Mouse (Mus musculus) kidney, postnatal 0 days (tissue): ENCODE results near the gene Tmprss5. TPM values are rescaled to one million over a fixed set of nuclear protein-coding genes. Genes with fewer than 3 reads are reported as not detected.

ENCODE experiments used
- ATAC-seq: fragments of 200-750 bp; cut with Nextera tagmentation; replicated peaks from 2 replicates; pipeline ENCODE4 v1.8.0; 2017; ENCODE audit warnings: low read depth, moderate number of reproducible peaks, moderate TSS enrichment, moderate library complexity; ENCODE audit not compliant: low FRiP score
- DNase-seq: peaks from one replicate; pipeline ENCODE4 v3.0.0-alpha.2; 2016; ENCODE audit warnings: low spot score
- H3K27ac ChIP-seq: fragments of 300-500 bp; sonication (generic); 2 replicates; pipeline ENCODE4 v1.5.1; 2014; ENCODE audit warnings: mild to moderate bottlenecking
- H3K27me3 ChIP-seq: fragments of 300-500 bp; sonication (generic); 2 replicates; pipeline ENCODE4 v1.6.1; 2014; ENCODE audit warnings: low read length, mixed read lengths; ENCODE audit not compliant: insufficient read depth
- H3K36me3 ChIP-seq: fragments of 300-500 bp; sonication (generic); 2 replicates; pipeline ENCODE4 v1.6.1; 2014; ENCODE audit warnings: low read length, mixed read lengths; ENCODE audit not compliant: insufficient read depth
- H3K4me1 ChIP-seq: fragments of 300-500 bp; sonication (generic); replicated peaks from 2 replicates; pipeline ENCODE4 v1.6.1; 2014; ENCODE audit warnings: antibody characterized with exemption, low read length, mixed read lengths; ENCODE audit not compliant: insufficient read depth
- H3K4me2 ChIP-seq: fragments of 300-500 bp; sonication (generic); 2 replicates; pipeline ENCODE4 v1.6.1; 2014; ENCODE audit warnings: mild to moderate bottlenecking, low read length, moderate library complexity, mixed read lengths
- H3K4me3 ChIP-seq: fragments of 300-500 bp; sonication (generic); replicated peaks from 2 replicates; pipeline ENCODE4 v1.5.1; 2014; ENCODE audit warnings: low read depth, low read length
- H3K9ac ChIP-seq: fragments of 300-500 bp; sonication (generic); 2 replicates; pipeline ENCODE4 v1.6.1; 2014; ENCODE audit warnings: low read depth, low read length
- H3K9me3 ChIP-seq: fragments of 300-500 bp; sonication (generic); replicated peaks from 2 replicates; pipeline ENCODE4 v1.6.1; 2016; ENCODE audit warnings: low read length, inconsistent platforms, mixed read lengths
- CTCF ChIP-seq: IDR thresholded peaks from 2 replicates; pipeline ENCODE4 v1.5.1; 2016; ENCODE audit warnings: antibody characterized with exemption, low read depth, mild to moderate bottlenecking, moderate library complexity
- WGBS: fragments of 180-500 bp; shearing (Covaris S2); extraction: QIAGEN DNeasy Blood & Tissue Kit; methylation state at CpG from one replicate; pipeline ENCODE4 v1.1.7; 2014; 5-methylcytosine and 5-hydroxymethylcytosine counted together
- polyA plus RNA-seq: library from polyadenylated mRNA; unstranded; fragments of >200 nt; fragmentation: Nextera tagmentation; extraction: Ambion mirVana; gene quantifications from 2 replicates; pipeline ENCODE4 v1.2.1, GENCODE M21; 2015

The Tmprss5 gene
- polyA plus RNA-seq, 1 experiment from 2014 or later: 0.20 TPM

DNA sequence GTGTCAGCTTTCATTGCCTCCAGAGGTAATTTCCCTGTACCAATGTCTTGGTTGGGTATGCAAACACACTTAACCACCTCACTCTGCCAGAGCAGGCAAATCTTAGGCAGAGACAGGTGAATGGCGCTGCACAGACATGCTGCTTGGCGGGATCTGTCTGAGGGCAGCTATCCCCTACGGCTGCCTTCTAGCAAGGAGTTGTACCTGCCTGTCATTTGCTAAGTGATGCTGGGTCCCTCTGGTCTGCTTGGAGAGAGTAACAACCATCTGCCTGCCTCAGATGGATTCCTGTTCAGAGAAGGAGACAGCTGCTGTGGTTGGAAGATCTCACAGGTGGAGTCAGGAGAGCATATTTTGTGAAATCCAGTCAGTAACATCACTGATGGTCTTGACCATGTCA lies 62.8 kb downstream of the Tmprss5 start:
- ATAC-seq (no peak), DNase-seq (no peak)
- no peaks in the 10 kb centered on the region for H3K27me3 ChIP-seq
- H3K4me2 ChIP-seq: no peak overlapping the region
- H3K9me3 ChIP-seq: no peaks in the 10 kb centered on the region
- H3K9ac ChIP-seq: no peak overlapping the region
- H3K4me3 ChIP-seq: no peak overlapping the region
- 81% methylated on average over 3 of the region's 3 CpGs for WGBS
- H3K27ac ChIP-seq: no peak overlapping the region
- H3K4me1 ChIP-seq: no peaks in the 10 kb centered on the region
- H3K36me3 ChIP-seq: no peaks in the 10 kb centered on the region
- TF ChIP-seq CTCF: no peak

DNA sequence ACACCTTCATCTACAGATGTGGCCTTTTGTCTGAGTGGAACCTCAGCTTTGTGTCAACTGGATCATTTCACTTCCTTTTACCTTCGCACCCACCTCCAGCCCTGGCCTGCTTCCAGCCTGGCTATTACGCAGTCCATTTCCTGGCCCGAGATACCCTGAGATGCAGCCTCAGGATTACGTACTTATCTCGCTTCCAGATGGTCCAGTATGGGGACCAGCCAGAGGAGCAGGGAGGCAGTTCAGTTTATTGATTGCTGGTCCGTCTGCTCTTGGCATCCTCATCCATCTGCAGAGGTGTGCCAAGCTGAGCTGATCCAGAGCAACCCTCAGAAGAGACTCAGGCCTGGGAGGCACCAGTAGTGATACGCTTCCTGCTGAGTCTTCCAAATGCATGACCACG lies 64.7 kb downstream of the Tmprss5 start:
- ATAC-seq (no peak), DNase-seq (no peak)
- Histone ChIP-seq H3K27ac (no peak overlapping the region), H3K27me3 (no peaks in the 10 kb centered on the region), H3K4me3 (no peak overlapping the region), H3K4me1 (no peaks in the 10 kb centered on the region), H3K9ac (no peak overlapping the region), H3K4me2 (no peak overlapping the region), H3K36me3 (no peaks in the 10 kb centered on the region), H3K9me3 (no peaks in the 10 kb centered on the region)
- 74% methylated on average over 8 of the region's 8 CpGs for WGBS
- no peak for TF ChIP-seq CTCF

GRCm38 (mm10) chr9:49147031-49147430 lies 66.0 kb downstream of the Tmprss5 start:
- ATAC-seq (no peak), DNase-seq (no peak)
- Histone ChIP-seq H3K9ac (no peak overlapping the region), H3K4me1 (no peaks in the 10 kb centered on the region), H3K36me3 (no peaks in the 10 kb centered on the region), H3K27me3 (no peaks in the 10 kb centered on the region), H3K4me2 (no peak overlapping the region), H3K9me3 (no peaks in the 10 kb centered on the region), H3K4me3 (no peak overlapping the region), H3K27ac (no peak overlapping the region)
- no peak for TF ChIP-seq CTCF
- 68% methylated on average over 3 of the region's 3 CpGs for WGBS

Other genes with a start within 250 kb of the Tmprss5 start
- gene Zbtb16, start 245.0 kb upstream of the Tmprss5 start, polyA plus RNA-seq: 0.28 and 0.47 TPM in 2 replicates
- gene Htr3a, start 170.2 kb upstream of the Tmprss5 start, polyA plus RNA-seq: 0.28 and 0.46 TPM in 2 replicates
- 0.09 TPM in 1 of 2 replicates, not detected in the other for gene Htr3b, start 116.3 kb upstream of the Tmprss5 start, polyA plus RNA-seq
- gene Usp28, start 95.9 kb upstream of the Tmprss5 start, polyA plus RNA-seq: 12.1 and 14.4 TPM in 2 replicates
- gene Zw10, start 25.6 kb upstream of the Tmprss5 start, polyA plus RNA-seq: 19.1 and 21.4 TPM in 2 replicates
- gene Gm4894, start 169.3 kb downstream of the Tmprss5 start, polyA plus RNA-seq: not detected in 2 replicates